Comparison of ENCODE assay signal across 12 mouse cellular contexts in the genomic region with DNA sequence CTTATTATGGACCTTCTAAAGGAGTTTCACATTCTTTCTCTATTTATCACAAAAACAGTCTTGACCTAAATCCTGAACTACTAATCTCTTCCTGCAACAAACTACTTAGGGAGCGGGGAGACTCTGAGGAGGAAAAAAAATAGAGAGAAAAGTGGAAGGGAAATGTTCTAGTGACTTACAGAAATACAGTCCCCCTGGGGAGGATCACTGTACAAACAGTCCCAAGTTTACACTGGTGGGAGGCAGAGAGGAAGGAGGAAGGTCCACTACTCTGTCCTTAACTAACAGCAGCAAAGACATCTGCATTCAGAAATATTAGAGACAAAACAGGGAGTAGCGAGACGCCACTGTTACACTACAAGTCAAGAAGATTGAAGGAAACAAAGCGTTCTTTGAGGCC. TPM values are rescaled to one million over a fixed set of nuclear protein-coding genes. Genes with fewer than 3 reads are reported as not detected.
DNase-seq lines count a peak whose midpoint lies in the region; ATAC-seq and TF ChIP-seq lines count a peak whose summit lies in the region.
"Had no signal": no experiment of that assay in that cellular context is flagged by ENCODE, and none has a peak within 500 bp of the region (broad histone marks: within the 10 kb centered on the region; RNA-seq: fewer than 3 reads in every experiment).

No protein-coding gene starts in this region.

- no peak overlapping the region for H3K4me3 ChIP-seq in heart, adult 2 months
- no peak overlapping the region for H3K4me3 ChIP-seq in kidney, postnatal 0 days (replicated peaks; ENCODE audit: low read depth, low read length)
- H3K4me3 ChIP-seq in embryonic facial prominence, embryonic 10.5 days, result no peak overlapping the region
- H3K4me3 ChIP-seq in hindbrain, embryonic 15.5 days, result no peak overlapping the region
- H3K4me3 ChIP-seq in thymus, adult 2 months (ENCODE audit: control insufficient read depth, insufficient read depth, low read length), result no peak overlapping the region

- no peaks in the 10 kb centered on the region for H3K9me3 ChIP-seq in kidney, postnatal 0 days (replicated peaks; ENCODE audit: low read length)
- H3K9me3 ChIP-seq in embryonic facial prominence, embryonic 10.5 days, result no peaks in the 10 kb centered on the region
- H3K9me3 ChIP-seq in hindbrain, embryonic 15.5 days, result no peaks in the 10 kb centered on the region

- intact Hi-C loops in heart, adult 2 months (cut with DNase I), result no loop called here
- intact Hi-C loops in heart, postnatal 25 days (cut with DNase I), result no loop called here

- no peak overlapping the region for H3K9ac ChIP-seq in heart, adult 2 months (ENCODE audit: low read depth, low read length)
- no peak overlapping the region for H3K9ac ChIP-seq in kidney, postnatal 0 days (ENCODE audit: low read depth, low read length)
- H3K9ac ChIP-seq in hindbrain, embryonic 15.5 days, result no peak overlapping the region

- no peak for TF ChIP-seq POLR2A in heart, adult 2 months (IDR thresholded peaks at IDR 0.05; ENCODE audit: insufficient read depth, low read depth, low read length)
- TF ChIP-seq POLR2A in thymus, adult 2 months (IDR thresholded peaks at IDR 0.05; ENCODE audit: control insufficient read depth, extremely low read depth, insufficient read depth, low read length, poor library complexity), result no peak

- no peak overlapping the region for H3K4me2 ChIP-seq in kidney, postnatal 0 days (ENCODE audit: low read length)
- no peak overlapping the region for H3K4me2 ChIP-seq in hindbrain, embryonic 15.5 days

- peaks cover 2% of the 10 kb centered on the region for H3K79me2 ChIP-seq in heart, adult 2 months (replicated peaks; ENCODE audit: control insufficient read depth, insufficient read depth, low read length)

- H3K4me1 ChIP-seq in heart, adult 2 months (ENCODE audit: control insufficient read depth, insufficient read depth, low read length), result peaks cover 8% of the 10 kb centered on the region
- no peaks in the 10 kb centered on the region; the same call in 1 of the 2 replicates for H3K4me1 ChIP-seq in kidney, postnatal 0 days (replicated peaks; ENCODE audit: insufficient read depth, low read length)
- peaks cover 51% of the 10 kb centered on the region for H3K4me1 ChIP-seq in embryonic facial prominence, embryonic 10.5 days
- H3K4me1 ChIP-seq in hindbrain, embryonic 15.5 days (replicated peaks), result peaks cover 13% of the 10 kb centered on the region
- H3K4me1 ChIP-seq in thymus, adult 2 months (replicated peaks; ENCODE audit: control insufficient read depth, insufficient read depth, low read length), result peaks cover 30% of the 10 kb centered on the region

- no peak for ATAC-seq in kidney, postnatal 0 days (replicated peaks; ENCODE audit: low FRiP score, low read depth)
- ATAC-seq in hindbrain, embryonic 15.5 days (ENCODE audit: low FRiP score, low read depth), result no peak
- ATAC-seq: Patski had no signal

- H3K36me3 ChIP-seq in heart, adult 2 months (ENCODE audit: control insufficient read depth, insufficient read depth, low read length), result no peaks in the 10 kb centered on the region
- no peaks in the 10 kb centered on the region for H3K36me3 ChIP-seq in kidney, postnatal 0 days (ENCODE audit: insufficient read depth, low read length)
- H3K36me3 ChIP-seq in embryonic facial prominence, embryonic 10.5 days (replicated peaks), result no peaks in the 10 kb centered on the region
- H3K36me3 ChIP-seq in hindbrain, embryonic 15.5 days, result no peaks in the 10 kb centered on the region
- no peaks in the 10 kb centered on the region for H3K36me3 ChIP-seq in thymus, adult 2 months (ENCODE audit: control insufficient read depth, insufficient read depth, low read length)

- TF ChIP-seq CTCF in heart, adult 2 months (IDR thresholded peaks at IDR 0.05), result no peak
- TF ChIP-seq CTCF in kidney, postnatal 0 days (IDR thresholded peaks at IDR 0.05; ENCODE audit: low read depth), result no peak
- TF ChIP-seq CTCF in thymus, adult 2 months (IDR thresholded peaks at IDR 0.05; ENCODE audit: borderline replicate concordance, control insufficient read depth, extremely low read depth, insufficient read depth, low read length, poor library complexity), result no peak

- H3K27ac ChIP-seq in heart, adult 2 months, result peak overlapping the region; percentile 26
- peak overlapping the region; percentile 58 for H3K27ac ChIP-seq in kidney, postnatal 0 days
- peak overlapping the region; percentile 62 for H3K27ac ChIP-seq in embryonic facial prominence, embryonic 10.5 days (replicated peaks)
- H3K27ac ChIP-seq in hindbrain, embryonic 15.5 days (replicated peaks), result peak overlapping the region; percentile 38
- H3K27ac ChIP-seq in thymus, adult 2 months (ENCODE audit: control insufficient read depth, insufficient read depth, low read length), result no peak overlapping the region

- TF ChIP-seq EP300 in heart, adult 2 months (IDR thresholded peaks at IDR 0.05; ENCODE audit: insufficient read depth, low read depth, low read length), result no peak

- WGBS in heart, adult 2 months, result 45% methylated on average over 4 of the region's 4 CpGs
- WGBS in kidney, postnatal 0 days, result 36% methylated on average over 4 of the region's 4 CpGs
- 30% methylated on average over 4 of the region's 4 CpGs for WGBS in embryonic facial prominence, embryonic 10.5 days
- WGBS in hindbrain, embryonic 15.5 days, result 45% methylated on average over 4 of the region's 4 CpGs
- WGBS in thymus, adult 2 months, result 83% methylated on average over 4 of the region's 4 CpGs

- DNase-seq in heart, adult 2 months, result no peak
- DNase-seq in heart, postnatal 25 days (ENCODE audit: low spot score), result no peak
- DNase-seq in kidney, postnatal 0 days (ENCODE audit: low spot score), result peak; percentile 66
- no peak for DNase-seq in kidney, postnatal 25 days
- DNase-seq in embryonic facial prominence, embryonic 10.5 days (ENCODE audit: low spot score), result no peak
- DNase-seq in thymus, adult 2 months, result no peak
- DNase-seq in cerebellum, postnatal 4 days (ENCODE audit: low spot score in 2 of 2), result no peak
- DNase-seq: adrenal gland, postnatal 10 days; layer of hippocampus, adult 9-11 months; lung, postnatal 4 days had no signal

- H3K27me3 ChIP-seq in heart, adult 2 months (ENCODE audit: control insufficient read depth, insufficient read depth, low read length), result no peaks in the 10 kb centered on the region
- no peaks in the 10 kb centered on the region for H3K27me3 ChIP-seq in kidney, postnatal 0 days (ENCODE audit: insufficient read depth, low read length)
- no peaks in the 10 kb centered on the region for H3K27me3 ChIP-seq in embryonic facial prominence, embryonic 10.5 days (replicated peaks; ENCODE audit: low read depth, poor library complexity, severe bottlenecking)
- H3K27me3 ChIP-seq in hindbrain, embryonic 15.5 days, result no peaks in the 10 kb centered on the region
- no peaks in the 10 kb centered on the region for H3K27me3 ChIP-seq in thymus, adult 2 months (ENCODE audit: control insufficient read depth, insufficient read depth, low read length)
- H3K27me3 ChIP-seq: Patski had no signal

RNA-seq across cellular contexts. Expression of a gene that starts 59.0 kb away (rescaled TPM):
- total RNA-seq in heart, adult 2 months (2021), result 10 to 100 TPM; 10.2 to 10.7 TPM
- 10.2 and 14.8 TPM in 2 replicates for polyA plus RNA-seq in heart, adult 2 months (2012; rRNA removed)
- 10 to 100 TPM; 12.1 to 12.8 TPM for total RNA-seq in heart, postnatal 25 days (2021)
- 4.3 and 4.5 TPM in 2 replicates for polyA plus RNA-seq in kidney, postnatal 0 days (2015; fragmentation: Nextera tagmentation; extraction: Ambion mirVana)
- 17.4 and 19.2 TPM in 2 replicates for polyA plus RNA-seq in embryonic facial prominence, embryonic 10.5 days (2016; fragmentation: Nextera tagmentation; extraction: Ambion mirVana)
- 19.8 and 21.1 TPM in 2 replicates for polyA plus RNA-seq in hindbrain, embryonic 15.5 days (2015; fragmentation: Nextera tagmentation; extraction: Ambion mirVana)
- polyA plus RNA-seq in thymus, adult 2 months (2012; rRNA removed), result 92.6 and 92.9 TPM in 2 replicates
